Mouse (Mus musculus) brain, adult 2 months (tissue): ENCODE data around the gene Wdr82.

Experiments used
- DNase-seq: peaks from one replicate; pipeline ENCODE4 v3.0.0; 2011; ENCODE audit warnings: low read depth, low spot score

Wdr82 gene

GRCm38 (mm10) chr9:106170556-106171345 is at the start of gene Wdr82:
Gene Wdr82 (plus strand): TSS chr9:106170928.
- peak; percentile 97 for DNase-seq

GRCm38 (mm10) chr9:106123599-106123998 is 47.1 kb upstream of the Wdr82 start:
- DNase-seq = peak; percentile 72

- peak; percentile 39 for DNase-seq
These were observed 43.9 kb upstream of the Wdr82 start for GRCm38 (mm10) chr9:106126786-106127251.

- no peak for DNase-seq
These were observed 41.7 kb upstream of the Wdr82 start for GRCm38 (mm10) chr9:106129072-106129471.

GRCm38 (mm10) chr9:106130250-106130649 is 40.5 kb upstream of the Wdr82 start:
- no peak for DNase-seq

GRCm38 (mm10) chr9:106137671-106138216 is 33.0 kb upstream of the Wdr82 start:
- DNase-seq = no peak

- DNase-seq = peak; percentile 22
These were observed 31.0 kb upstream of the Wdr82 start for GRCm38 (mm10) chr9:106139763-106140162.

- DNase-seq = peak; percentile 89
These were observed 28.8 kb upstream of the Wdr82 start for GRCm38 (mm10) chr9:106141955-106142354.

- DNase-seq = peak; percentile 36
These were observed 26.6 kb upstream of the Wdr82 start for GRCm38 (mm10) chr9:106144176-106144575.

GRCm38 (mm10) chr9:106145582-106145981 is 25.1 kb upstream of the Wdr82 start:
- DNase-seq = no peak

- DNase-seq = no peak
These were observed 23.4 kb upstream of the Wdr82 start for GRCm38 (mm10) chr9:106147281-106147680.

GRCm38 (mm10) chr9:106147851-106148431 is 22.8 kb upstream of the Wdr82 start:
- DNase-seq = no peak

- DNase-seq = no peak
These were observed 22.0 kb upstream of the Wdr82 start for GRCm38 (mm10) chr9:106148541-106149398.

- DNase-seq = no peak
These were observed 21.4 kb upstream of the Wdr82 start for GRCm38 (mm10) chr9:106149399-106149754.

- DNase-seq = peak; percentile 35
These were observed 16.6 kb upstream of the Wdr82 start for GRCm38 (mm10) chr9:106154106-106154505.

- peak; percentile 58 for DNase-seq
These were observed 14.3 kb upstream of the Wdr82 start for GRCm38 (mm10) chr9:106156419-106156818.

GRCm38 (mm10) chr9:106156921-106157622 is 13.7 kb upstream of the Wdr82 start:
- no peak for DNase-seq

GRCm38 (mm10) chr9:106157623-106157925 is 13.2 kb upstream of the Wdr82 start:
- no peak for DNase-seq

GRCm38 (mm10) chr9:106158037-106158491 is 12.7 kb upstream of the Wdr82 start, which contains the start of gene Glyctk:
Gene Glyctk (minus strand): TSS chr9:106158138.
- DNase-seq = no peak

GRCm38 (mm10) chr9:106159237-106159636 is 11.5 kb upstream of the Wdr82 start:
- DNase-seq = no peak

GRCm38 (mm10) chr9:106159784-106160301 is 10.9 kb upstream of the Wdr82 start:
- peak; percentile 98 for DNase-seq
